Mouse (Mus musculus): ENCODE results near the gene Ttc28.

GRCm38 (mm10) chr5:111098516-111099274, 219.1 kb downstream of the Ttc28 start:
- TF ChIP-seq GATA1 (IDR thresholded peaks at IDR 0.05; ENCODE audit: low read length) (no peak), TAL1 (IDR thresholded peaks at IDR 0.05; ENCODE audit: low read length) (no peak)

Measured in erythroblast, embryonic 14.5 days (primary cell).